Mouse (Mus musculus) embryonic facial prominence, embryonic 14.5 days (tissue): ENCODE data around the gene Rundc3b. TPM values are rescaled to one million over a fixed set of nuclear protein-coding genes. Genes with fewer than 3 reads are reported as not detected.

ENCODE experiments used
- ATAC-seq: fragments of 200-750 bp; cut with Nextera tagmentation; 2 replicates; pipeline ENCODE4 v1.8.0; 2017; ENCODE audit warnings: low read depth, moderate number of reproducible peaks, moderate TSS enrichment
- DNase-seq: peaks from one replicate; pipeline ENCODE4 v3.0.0-alpha.2; 2015; ENCODE audit warnings: low spot score
- H3K27ac ChIP-seq: fragments of 300-500 bp; sonication (generic); replicated peaks from 2 replicates; pipeline ENCODE4 v1.5.1; 2014; ENCODE audit warnings: low read depth, mild to moderate bottlenecking, low read length, moderate library complexity
- H3K27me3 ChIP-seq: fragments of 300-500 bp; sonication (generic); replicated peaks from 2 replicates; pipeline ENCODE4 v1.6.1; 2014; ENCODE audit warnings: low read length; ENCODE audit not compliant: control insufficient read depth, insufficient read depth
- H3K36me3 ChIP-seq: fragments of 300-500 bp; sonication (generic); 2 replicates; pipeline ENCODE4 v1.6.1; 2014; ENCODE audit warnings: low read length, mixed read lengths; ENCODE audit not compliant: control insufficient read depth, insufficient read depth
- H3K4me1 ChIP-seq: fragments of 300-500 bp; sonication (generic); 2 replicates; pipeline ENCODE4 v1.6.1; 2014; ENCODE audit warnings: antibody characterized with exemption, low read length; ENCODE audit not compliant: control insufficient read depth, insufficient read depth
- H3K4me2 ChIP-seq: fragments of 300-500 bp; sonication (generic); 2 replicates; pipeline ENCODE4 v1.6.1; 2014; ENCODE audit warnings: low read depth, mild to moderate bottlenecking, low read length, moderate library complexity, mixed read lengths
- H3K4me3 ChIP-seq: fragments of 300-500 bp; sonication (generic); 2 replicates; pipeline ENCODE4 v1.5.1; 2014; ENCODE audit warnings: low read depth, mild to moderate bottlenecking, low read length
- H3K9ac ChIP-seq: fragments of 300-500 bp; sonication (generic); 2 replicates; pipeline ENCODE4 v1.6.1; 2014; ENCODE audit warnings: low read depth, mild to moderate bottlenecking, low read length, moderate library complexity, mixed read lengths
- H3K9me3 ChIP-seq: fragments of 300-500 bp; sonication (generic); 2 replicates; pipeline ENCODE4 v1.6.1; 2016; ENCODE audit warnings: low read length; ENCODE audit not compliant: control insufficient read depth
- WGBS: fragments of 180-500 bp; shearing (Covaris S2); extraction: QIAGEN DNeasy Blood & Tissue Kit; methylation state at CpG from one replicate; pipeline ENCODE4 v1.1.7; 2014; 5-methylcytosine and 5-hydroxymethylcytosine counted together
- polyA plus RNA-seq: library from polyadenylated mRNA; unstranded; fragments of >200 nt; fragmentation: Nextera tagmentation; extraction: Ambion mirVana; gene quantifications from 2 replicates; pipeline ENCODE4 v1.2.1, GENCODE M21; 2014

Rundc3b gene
- polyA plus RNA-seq, 1 experiment from 2014 or later, result 4.2 TPM

GRCm38 (mm10) chr5:8648300-8648699 is 25.5 kb upstream of the Rundc3b start:
- no peaks in the 10 kb centered on the region for H3K36me3 ChIP-seq
- H3K4me2 ChIP-seq, result no peak overlapping the region
- H3K4me1 ChIP-seq, result no peaks in the 10 kb centered on the region
- H3K27me3 ChIP-seq, result no peaks in the 10 kb centered on the region
- no peak overlapping the region for H3K9ac ChIP-seq
- ATAC-seq (no peak), DNase-seq (no peak)
- no peaks in the 10 kb centered on the region for H3K9me3 ChIP-seq
- no peak overlapping the region for H3K4me3 ChIP-seq
- H3K27ac ChIP-seq, result no peak overlapping the region
- 67% methylated on average over 4 of the region's 4 CpGs for WGBS

- ATAC-seq (no peak), DNase-seq (no peak)
These were observed 11.8 kb upstream of the Rundc3b start for GRCm38 (mm10) chr5:8634489-8634975.

GRCm38 (mm10) chr5:8632901-8633300 is 10.1 kb upstream of the Rundc3b start:
- H3K36me3 ChIP-seq, result no peaks in the 10 kb centered on the region
- no peaks in the 10 kb centered on the region for H3K27me3 ChIP-seq
- H3K9me3 ChIP-seq, result no peaks in the 10 kb centered on the region
- 82% methylated on average over 3 of the region's 3 CpGs for WGBS
- DNase-seq (no peak), ATAC-seq (no peak)
- H3K4me2 ChIP-seq, result no peak overlapping the region
- no peak overlapping the region for H3K4me3 ChIP-seq
- no peaks in the 10 kb centered on the region for H3K4me1 ChIP-seq
- H3K9ac ChIP-seq, result no peak overlapping the region
- no peak overlapping the region for H3K27ac ChIP-seq

More at GRCm38 (mm10) chr5:8634489-8634975, 11.8 kb upstream of the Rundc3b start:
- no peak overlapping the region for H3K4me2 ChIP-seq
- H3K27me3 ChIP-seq, result no peaks in the 10 kb centered on the region
- H3K36me3 ChIP-seq, result no peaks in the 10 kb centered on the region
- no peak overlapping the region for H3K4me3 ChIP-seq
- no peak overlapping the region for H3K27ac ChIP-seq
- no peaks in the 10 kb centered on the region for H3K4me1 ChIP-seq
- H3K9me3 ChIP-seq, result no peaks in the 10 kb centered on the region
- no peak overlapping the region for H3K9ac ChIP-seq

- DNase-seq (peak; percentile 72), ATAC-seq (peak; percentile 70)
- Histone ChIP-seq H3K36me3 (no peaks in the 10 kb centered on the region), H3K27ac (no peak overlapping the region; the same call in 1 of the 2 replicates), H3K4me2 (peak overlapping the region; percentile 96), H3K27me3 (no peaks in the 10 kb centered on the region), H3K9ac (peak overlapping the region; percentile 76), H3K4me1 (no peaks in the 10 kb centered on the region), H3K4me3 (peak overlapping the region; percentile 89), H3K9me3 (no peaks in the 10 kb centered on the region)
- 0% methylated on average over 12 of the region's 49 CpGs for WGBS
These were observed 619 bp downstream of the Rundc3b start for GRCm38 (mm10) chr5:8622071-8622595.

GRCm38 (mm10) chr5:8571118-8571517 is 51.6 kb downstream of the Rundc3b start:
- H3K27me3 ChIP-seq, result no peaks in the 10 kb centered on the region
- no peaks in the 10 kb centered on the region for H3K36me3 ChIP-seq
- no peaks in the 10 kb centered on the region for H3K9me3 ChIP-seq
- no peak overlapping the region for H3K4me3 ChIP-seq
- DNase-seq, result no peak
- H3K4me1 ChIP-seq, result no peaks in the 10 kb centered on the region
- 48% methylated on average over 3 of the region's 3 CpGs for WGBS
- ATAC-seq, result no peak
- no peak overlapping the region for H3K4me2 ChIP-seq
- no peak overlapping the region for H3K27ac ChIP-seq
- H3K9ac ChIP-seq, result no peak overlapping the region

GRCm38 (mm10) chr5:8566867-8567266 is 55.9 kb downstream of the Rundc3b start:
- Histone ChIP-seq H3K4me2 (no peak overlapping the region), H3K9me3 (no peaks in the 10 kb centered on the region), H3K4me1 (no peaks in the 10 kb centered on the region), H3K27ac (no peak overlapping the region), H3K4me3 (no peak overlapping the region), H3K27me3 (no peaks in the 10 kb centered on the region), H3K9ac (no peak overlapping the region), H3K36me3 (no peaks in the 10 kb centered on the region)
- ATAC-seq (no peak), DNase-seq (no peak)
- 52% methylated on average over 3 of the region's 3 CpGs for WGBS

GRCm38 (mm10) chr5:8544512-8544911 is 78.2 kb downstream of the Rundc3b start:
- no peaks in the 10 kb centered on the region for H3K4me1 ChIP-seq

GRCm38 (mm10) chr5:8542631-8543207 is 80.0 kb downstream of the Rundc3b start:
- Histone ChIP-seq H3K36me3 (no peaks in the 10 kb centered on the region), H3K4me1 (no peaks in the 10 kb centered on the region), H3K9ac (no peak overlapping the region), H3K4me2 (no peak overlapping the region), H3K27me3 (no peaks in the 10 kb centered on the region), H3K27ac (no peak overlapping the region), H3K9me3 (no peaks in the 10 kb centered on the region), H3K4me3 (no peak overlapping the region)
- WGBS, result 64% methylated on average over 3 of the region's 3 CpGs
- DNase-seq, result no peak
- no peak for ATAC-seq

More at GRCm38 (mm10) chr5:8544512-8544911, 78.2 kb downstream of the Rundc3b start:
- H3K4me3 ChIP-seq, result no peak overlapping the region
- ATAC-seq (no peak), DNase-seq (no peak)
- H3K9me3 ChIP-seq, result no peaks in the 10 kb centered on the region
- no peaks in the 10 kb centered on the region for H3K36me3 ChIP-seq
- H3K9ac ChIP-seq, result no peak overlapping the region
- H3K4me2 ChIP-seq, result no peak overlapping the region
- WGBS, result 74% methylated on average over 2 of the region's 5 CpGs
- H3K27ac ChIP-seq, result no peak overlapping the region
- H3K27me3 ChIP-seq, result no peaks in the 10 kb centered on the region
